Mouse (Mus musculus): ENCODE data around the gene Phex.

Phex gene

DNA sequence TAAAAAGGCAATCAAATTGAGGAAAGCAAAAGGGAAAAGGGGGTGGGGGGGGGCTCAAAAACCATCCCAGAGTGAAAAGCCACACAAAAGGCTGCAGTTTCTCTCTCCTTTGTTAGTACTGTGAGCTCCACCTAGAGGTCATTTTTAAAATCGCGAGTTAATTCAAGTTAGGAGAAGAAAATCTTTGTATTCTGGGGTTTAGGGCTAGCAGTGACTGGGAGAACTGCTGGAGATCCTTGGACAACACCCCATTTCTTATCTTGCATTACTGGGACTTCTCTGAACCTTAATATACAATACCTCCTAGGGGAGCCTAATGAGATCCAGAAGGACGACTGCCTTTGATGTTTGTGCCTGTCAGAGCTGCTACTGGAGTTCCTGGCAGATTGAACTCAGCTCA lies 107.7 kb downstream of the Phex start:
- DNase-seq (ENCODE audit: low spot score in 2 of 2): no peak

DNA sequence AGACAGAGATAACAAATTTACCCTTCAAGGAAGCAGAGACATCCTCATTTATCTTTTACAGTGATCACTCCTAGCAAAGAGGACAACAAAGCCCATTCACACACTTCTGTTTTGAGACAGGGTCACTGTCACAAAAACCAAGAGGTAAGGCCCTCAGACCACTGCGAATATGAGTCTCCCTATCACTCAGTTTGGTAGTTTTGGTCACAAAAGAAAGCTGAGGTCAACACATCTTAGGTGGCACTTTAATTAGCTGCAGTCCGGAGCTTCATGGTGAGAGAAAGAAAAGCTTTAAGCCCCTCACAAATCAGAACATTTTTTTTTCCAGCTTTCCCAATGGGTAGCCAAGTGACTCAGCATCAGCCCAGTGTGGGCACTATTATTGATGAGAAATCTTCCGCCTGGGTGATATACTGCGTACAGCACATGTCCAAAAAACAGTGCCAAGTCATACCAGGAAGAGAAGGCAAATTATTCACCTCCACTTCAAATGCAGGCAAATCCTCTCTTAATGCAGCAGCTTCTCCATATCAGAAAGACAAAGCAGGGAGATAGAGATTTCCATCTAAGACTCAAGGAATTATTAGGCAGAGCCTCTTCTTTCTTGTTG lies 108.2 kb downstream of the Phex start:
- no peak for DNase-seq (ENCODE audit: low spot score in 2 of 2)

DNA sequence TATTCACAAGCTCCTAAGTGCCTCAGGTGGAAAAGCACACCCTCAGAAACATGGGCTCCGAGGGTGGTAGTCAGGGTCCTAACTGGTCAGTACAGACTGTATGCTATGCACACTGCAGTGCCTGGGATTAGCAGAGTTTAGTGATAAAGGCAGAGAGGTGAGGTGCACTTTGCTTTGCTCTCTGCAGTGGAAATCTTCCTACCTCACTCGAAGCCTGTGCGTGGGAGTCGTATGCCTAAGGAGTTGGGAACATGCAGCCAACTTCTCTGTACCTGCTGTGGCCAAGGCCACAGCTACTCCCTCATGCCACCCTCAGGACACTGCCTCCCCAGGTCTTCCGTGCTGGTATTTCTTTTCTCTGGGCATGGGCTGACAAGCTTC lies 109.3 kb downstream of the Phex start:
- no peak for DNase-seq (ENCODE audit: low spot score in 2 of 2)

DNA sequence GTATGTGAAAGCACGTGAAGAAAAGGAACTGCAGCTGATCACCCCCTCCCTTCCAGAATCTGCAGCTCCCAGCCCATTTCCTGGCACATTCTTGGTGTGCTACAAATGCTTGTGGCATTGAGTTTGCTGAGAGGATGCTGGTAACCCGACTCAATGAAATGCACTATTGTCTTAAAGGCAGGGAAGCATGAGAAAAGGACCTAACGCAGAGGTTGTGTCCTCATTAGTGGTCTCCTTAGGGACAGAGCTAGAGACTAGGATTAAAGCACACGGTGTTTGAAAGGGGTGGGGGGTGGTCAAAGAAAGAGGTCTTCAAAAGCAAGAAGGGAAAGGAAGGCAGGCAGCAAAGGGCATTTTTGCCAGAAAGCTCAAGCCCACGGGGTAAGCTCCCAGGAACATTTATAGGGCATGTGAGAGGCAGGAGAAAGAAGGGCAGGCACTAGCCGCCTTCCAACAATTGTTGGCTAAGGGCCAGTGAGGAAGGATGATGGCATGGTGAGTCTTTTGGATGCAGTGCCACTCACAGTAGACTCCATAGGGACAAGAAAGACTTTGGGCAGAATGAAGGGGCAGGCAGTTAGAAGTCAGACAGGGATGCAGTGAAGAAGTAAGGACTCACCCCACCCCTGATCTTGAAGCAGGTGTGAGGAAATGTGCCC lies 109.8 kb downstream of the Phex start:
- no peak for DNase-seq (ENCODE audit: low spot score in 2 of 2)

DNA sequence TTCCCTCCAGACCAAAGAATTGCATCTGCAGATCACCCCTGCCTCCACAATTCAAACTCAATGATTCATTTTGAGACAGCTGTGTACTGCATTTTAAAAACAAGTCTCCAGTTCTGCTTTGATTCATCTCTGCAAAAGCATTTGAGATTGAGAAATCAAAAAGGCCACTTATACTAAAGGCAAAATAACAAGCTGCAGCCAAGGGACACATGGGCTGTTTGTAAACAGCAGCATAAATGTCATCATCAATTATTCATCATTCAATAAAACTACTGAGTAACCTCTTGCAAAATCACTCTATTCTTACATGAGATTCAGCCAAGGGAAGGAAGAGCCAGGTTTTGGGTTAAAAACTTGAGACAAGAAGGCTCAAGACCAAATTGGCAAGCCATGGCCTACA lies 122.7 kb downstream of the Phex start:
- DNase-seq (ENCODE audit: low spot score in 2 of 2): no peak

DNA sequence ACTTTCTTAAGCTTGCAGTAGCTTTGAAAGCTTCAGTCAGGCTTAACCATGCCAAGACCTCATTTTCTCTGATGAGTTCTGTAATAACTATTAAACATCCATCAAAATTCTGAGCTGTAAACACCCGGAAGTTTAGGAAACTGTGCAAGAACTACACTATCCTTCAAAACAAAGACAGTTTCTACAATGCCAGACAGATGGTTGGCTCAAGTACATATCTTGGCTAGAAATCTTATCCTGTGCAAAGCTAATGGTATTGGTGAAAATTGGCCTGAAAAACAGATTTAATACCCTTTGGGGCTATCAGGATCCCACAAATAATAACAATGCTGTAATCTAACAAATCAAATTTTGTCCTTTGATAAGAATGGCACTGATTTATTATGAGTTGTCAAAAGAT lies 138.5 kb downstream of the Phex start:
- no peak for DNase-seq (ENCODE audit: low spot score in 2 of 2)

DNA sequence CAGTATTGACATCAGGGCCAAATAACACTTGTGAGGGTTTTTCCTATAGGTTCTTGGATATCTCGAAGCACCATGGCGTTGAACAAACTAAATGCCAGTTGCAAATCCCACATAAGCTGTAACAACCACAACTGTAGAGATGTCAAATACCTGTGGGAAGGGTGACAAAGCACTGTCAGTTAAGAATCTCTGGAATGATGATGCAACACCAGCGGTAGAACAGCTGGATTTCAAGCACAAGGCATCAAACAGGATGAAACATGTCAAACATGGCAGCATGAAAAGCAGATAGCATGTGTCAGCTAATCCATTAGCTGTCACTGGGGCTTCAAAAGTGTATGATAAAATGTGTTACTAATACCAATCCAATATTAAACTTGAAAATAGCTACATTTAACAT lies 141.8 kb downstream of the Phex start:
- DNase-seq (ENCODE audit: low spot score in 2 of 2): no peak

DNA sequence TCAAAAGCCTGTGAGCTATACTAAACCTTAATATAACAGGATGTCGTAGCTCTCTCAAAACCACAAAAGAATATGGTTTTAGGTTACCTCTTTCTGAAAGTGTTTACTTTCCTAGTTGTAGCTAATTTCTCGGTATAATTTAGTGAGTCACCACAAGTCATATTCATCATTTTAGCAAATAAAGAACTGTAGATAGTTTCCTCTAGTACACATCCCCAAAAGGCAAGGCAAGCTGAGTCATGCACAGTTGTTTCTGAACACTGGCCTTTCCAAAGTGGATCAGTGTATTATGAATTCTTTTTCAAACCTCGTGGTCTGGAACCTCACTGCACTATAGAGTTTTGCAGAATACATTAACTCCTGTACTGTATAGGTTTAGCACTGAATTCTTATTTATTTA lies 143.5 kb downstream of the Phex start:
- DNase-seq (ENCODE audit: low spot score in 2 of 2): no peak

DNA sequence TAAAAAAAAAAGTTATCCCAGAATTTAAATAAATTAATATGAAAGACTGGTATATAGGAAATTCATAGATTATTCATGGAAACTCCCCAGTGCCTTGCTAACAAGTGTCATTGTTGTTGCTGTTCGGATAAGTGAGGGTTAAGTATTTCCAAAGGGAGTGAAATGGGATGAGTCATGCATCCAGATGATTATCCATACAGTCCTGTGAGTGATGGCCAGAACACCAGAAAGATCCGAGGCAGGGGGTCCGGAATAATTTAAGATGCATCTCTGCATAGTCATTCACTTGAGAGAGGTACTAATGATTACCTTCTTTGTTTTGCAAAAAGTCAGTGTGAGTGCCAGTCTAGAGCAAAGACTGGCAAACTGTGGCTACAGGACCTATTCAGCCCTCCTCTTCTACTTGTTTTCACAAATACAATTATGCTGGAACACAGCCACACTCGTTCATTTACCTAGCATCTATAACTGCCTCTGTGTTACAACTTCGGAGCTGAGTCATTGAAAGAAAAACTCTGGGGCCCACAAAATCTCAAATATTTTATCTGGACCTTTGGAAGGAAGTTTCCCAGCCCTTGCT lies 145.3 kb downstream of the Phex start:
- DNase-seq (ENCODE audit: low spot score in 2 of 2): no peak

DNA sequence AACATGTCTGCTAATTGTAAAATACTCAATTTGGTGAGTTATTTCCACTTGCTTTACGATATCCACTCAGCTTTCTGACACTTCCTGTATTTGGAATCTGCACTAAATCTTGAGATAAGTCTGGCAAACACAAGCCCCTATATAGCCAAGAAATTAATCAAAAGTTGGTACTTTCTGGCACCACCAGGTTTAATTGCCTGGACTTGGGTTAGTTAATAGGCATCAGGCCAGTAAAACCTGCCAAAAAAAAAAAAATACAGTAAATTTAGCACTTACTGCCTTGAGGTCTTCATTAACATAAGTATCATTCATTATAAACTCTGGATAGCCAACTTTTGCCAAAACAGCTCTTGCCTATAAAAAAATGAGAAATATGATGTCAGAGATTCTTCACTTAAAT lies 147.0 kb downstream of the Phex start:
- no peak for DNase-seq (ENCODE audit: low spot score in 2 of 2)

DNA sequence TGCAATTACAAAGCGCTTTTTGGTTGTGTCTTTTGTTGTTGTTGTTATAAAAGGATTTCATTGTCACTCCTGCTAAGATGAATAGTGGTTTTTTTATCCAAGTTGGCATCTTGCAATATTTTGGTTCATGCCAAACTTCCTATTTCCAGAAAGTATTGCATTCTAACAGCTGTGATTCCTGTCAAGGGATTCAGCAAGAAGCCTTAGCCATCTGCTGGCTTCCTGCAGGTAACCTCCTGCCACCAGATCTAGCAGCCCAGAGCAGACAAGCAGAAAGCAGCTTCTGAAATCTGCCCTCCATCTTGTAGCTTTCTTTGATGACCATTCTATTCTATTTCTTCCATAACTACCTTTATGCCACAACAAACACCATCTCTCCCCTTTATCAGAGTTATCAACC lies 212.4 kb downstream of the Phex start:
- DNase-seq (ENCODE audit: low spot score in 2 of 2): no peak

DNA sequence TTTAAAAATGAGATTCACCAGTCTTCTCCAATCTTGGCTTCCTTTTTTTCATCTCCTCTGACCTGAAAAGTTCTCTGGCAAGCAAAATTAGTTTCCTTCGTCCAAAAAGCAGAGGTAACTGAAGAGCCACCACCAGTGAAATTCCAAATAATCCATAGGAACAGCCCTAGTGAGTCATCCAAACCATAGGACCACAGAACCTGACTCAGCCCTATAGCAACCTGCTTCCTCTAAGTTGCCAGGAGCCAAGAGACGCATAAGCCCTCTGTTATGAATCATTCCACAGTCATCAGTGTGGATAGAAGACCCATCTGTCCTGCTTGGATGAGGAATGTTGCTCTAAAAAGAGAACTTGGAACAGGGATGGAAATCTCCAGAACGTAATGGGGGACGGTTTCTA lies 230.9 kb downstream of the Phex start:
- no peak for DNase-seq (ENCODE audit: low spot score in 2 of 2)

DNA sequence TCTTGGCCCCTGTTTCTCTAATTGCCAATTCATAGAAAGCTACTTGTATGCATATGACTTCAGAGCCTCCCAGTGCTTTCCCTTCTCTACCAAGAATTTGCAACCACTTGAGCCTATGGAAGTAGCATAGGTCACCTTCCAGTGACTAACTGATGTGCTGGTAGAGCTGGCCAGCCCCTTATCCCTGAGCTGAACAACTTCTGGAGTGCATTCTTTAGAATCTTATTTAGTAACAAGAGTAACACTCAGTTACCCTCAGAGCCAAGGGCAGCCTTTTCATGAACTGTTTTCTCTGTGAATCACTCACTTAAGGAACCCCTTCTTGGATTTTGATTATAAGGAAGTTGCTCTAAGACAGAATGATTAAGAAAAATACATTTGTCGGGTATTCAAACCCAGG lies 234.3 kb downstream of the Phex start:
- DNase-seq (ENCODE audit: low spot score in 2 of 2): no peak

DNA sequence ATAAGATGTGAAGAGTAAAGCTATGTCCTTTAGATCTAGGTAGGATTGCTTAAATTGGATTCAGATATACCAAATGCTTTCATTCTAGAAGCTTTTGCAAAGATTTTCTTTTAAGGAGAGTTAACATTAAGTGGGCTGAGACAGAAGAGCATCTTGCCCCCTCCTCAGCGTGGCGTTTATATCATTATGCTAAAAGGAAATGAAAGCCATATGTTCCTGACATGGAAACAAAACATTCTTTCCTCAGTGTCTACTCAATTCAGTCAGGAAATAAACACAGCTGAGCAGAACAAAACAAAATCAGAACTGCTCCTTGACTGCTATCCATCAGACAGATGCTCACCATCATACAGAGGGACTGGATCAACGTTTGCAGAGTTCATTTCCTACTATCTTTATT lies 251.0 kb downstream of the Phex start:
- DNase-seq (ENCODE audit: low spot score in 2 of 2): no peak

DNA sequence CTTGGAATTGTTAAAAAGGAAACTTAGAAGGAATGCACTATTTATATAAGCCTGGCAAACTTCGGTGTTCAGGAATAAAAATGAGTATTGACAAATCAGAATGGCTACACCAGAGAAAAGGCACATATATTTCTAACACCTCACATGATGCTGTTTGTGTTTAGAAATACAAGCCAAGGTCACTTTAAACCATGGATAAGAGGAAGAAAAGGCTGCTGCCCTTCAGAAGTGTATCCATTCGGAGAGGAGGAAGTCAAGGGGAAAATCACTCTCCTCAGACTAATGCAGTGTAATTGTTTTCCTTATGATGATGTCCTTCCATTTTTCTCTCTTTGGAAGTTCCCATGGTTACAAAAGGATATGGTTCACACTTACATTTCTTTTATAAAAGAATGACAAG lies 251.7 kb downstream of the Phex start:
- DNase-seq (ENCODE audit: low spot score in 2 of 2): no peak

DNA sequence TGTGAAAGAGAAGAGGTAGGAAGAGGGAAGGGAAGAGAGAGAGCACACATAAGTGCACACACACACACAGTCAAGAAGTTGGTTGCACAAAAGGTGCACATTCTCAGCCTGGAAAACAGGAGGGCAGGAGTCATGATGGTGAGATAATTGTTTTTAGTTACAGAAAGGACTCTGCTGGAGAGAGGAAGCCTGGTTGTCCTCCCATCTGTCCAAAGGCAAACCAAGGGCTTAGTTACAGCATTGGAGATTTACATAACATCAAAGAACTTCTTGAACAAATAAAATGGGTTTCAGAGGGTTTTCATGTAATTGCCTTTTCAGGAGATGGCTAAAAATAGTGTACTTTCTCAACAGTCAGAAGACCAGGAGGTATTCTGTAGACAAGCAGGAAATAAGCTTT lies 270.4 kb downstream of the Phex start:
- no peak for DNase-seq (ENCODE audit: low spot score in 2 of 2)

DNA sequence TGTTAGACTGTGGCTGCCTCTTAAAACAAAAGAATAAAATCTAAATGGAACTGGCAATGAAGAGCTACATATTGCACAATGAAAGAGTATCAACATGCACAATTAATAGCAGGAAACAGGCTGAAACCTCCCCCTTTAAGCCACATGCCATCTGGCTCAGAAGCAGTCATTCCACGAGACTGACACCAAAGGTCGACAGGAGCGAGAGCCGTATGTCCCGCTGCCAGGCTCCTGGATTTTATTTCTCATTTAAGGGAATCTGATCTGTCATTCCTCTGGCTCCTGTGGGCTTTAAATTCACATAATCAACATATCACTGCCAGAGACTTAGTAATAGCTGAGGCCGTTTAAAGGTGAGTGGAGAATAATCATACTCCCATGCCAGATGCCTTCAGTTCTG lies 275.5 kb downstream of the Phex start:
- DNase-seq (ENCODE audit: low spot score in 2 of 2): no peak
